Mouse (Mus musculus): ENCODE results near the gene Pzp.

DNA sequence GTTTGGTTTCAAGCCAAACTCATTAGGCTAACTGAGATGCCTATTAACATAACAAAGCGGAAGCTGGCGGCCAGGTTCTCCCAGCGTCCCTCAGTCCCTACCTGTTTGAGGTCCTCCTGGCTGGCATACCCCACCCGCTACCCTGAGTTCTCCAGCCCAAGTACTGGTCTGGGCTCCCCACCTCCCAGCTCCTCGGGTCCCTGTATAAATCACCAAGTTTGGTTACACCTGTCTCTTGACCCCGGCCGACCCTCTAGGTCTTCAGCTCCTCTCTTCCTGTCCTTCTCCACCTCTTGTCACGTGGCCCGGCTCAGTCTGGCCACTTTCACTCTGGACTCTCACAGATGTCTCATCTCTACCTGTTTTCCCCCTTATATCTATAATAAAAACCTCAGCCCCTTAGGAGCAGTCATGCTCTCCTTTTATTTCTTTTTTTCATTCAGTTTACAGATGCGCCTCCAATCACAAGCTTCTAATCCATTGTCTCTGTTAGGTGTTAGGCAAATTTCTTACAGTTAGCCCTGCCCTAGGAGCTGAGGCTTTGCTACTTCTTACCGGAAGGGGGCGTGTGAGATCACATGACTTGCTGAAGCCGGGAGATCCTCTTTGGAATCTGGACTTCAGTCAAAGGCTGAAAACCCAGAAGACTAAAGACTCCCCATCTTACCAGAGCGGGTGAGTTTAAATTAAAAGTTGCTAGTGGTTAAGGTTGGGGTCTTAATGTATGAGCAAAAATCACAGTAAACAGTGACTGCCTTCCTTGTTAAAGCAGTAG is 80.6 kb downstream of the Pzp start:
- TF ChIP-seq CTCF (conservative IDR thresholded peaks at IDR 0.05; ENCODE audit: low read length) (peak; percentile 89), NANOG (IDR thresholded peaks at IDR 0.05; ENCODE audit: borderline replicate concordance, low read length) (no peak), POU5F1 (IDR thresholded peaks at IDR 0.05; ENCODE audit: borderline replicate concordance, low read length) (peak; percentile 83)
